In genomic region chr11:90230671-90231070, GRCm38 (mm10) we compare ENCODE assay signal across 13 mouse cellular contexts. TPM values are rescaled to one million over a fixed set of nuclear protein-coding genes. Genes with fewer than 3 reads are reported as not detected.
DNase-seq lines count a peak whose midpoint lies in the region; ATAC-seq and TF ChIP-seq lines count a peak whose summit lies in the region.
"Had no signal": no experiment of that assay in that cellular context is flagged by ENCODE, and none has a peak within 500 bp of the region (broad histone marks: within the 10 kb centered on the region; RNA-seq: fewer than 3 reads in every experiment).

No protein-coding gene starts in this region.

- H3K36me3 ChIP-seq in heart, embryonic 12.5 days = no peaks in the 10 kb centered on the region
- H3K36me3 ChIP-seq in heart, embryonic 14.5 days (ENCODE audit: control insufficient read depth, insufficient read depth, low read length) = no peaks in the 10 kb centered on the region
- H3K36me3 ChIP-seq in lung, postnatal 0 days (ENCODE audit: insufficient read depth, low read length) = no peaks in the 10 kb centered on the region
- H3K36me3 ChIP-seq: liver, embryonic 15.5 days; midbrain, embryonic 13.5 days; neural tube, embryonic 12.5 days had no signal

- H3K27ac ChIP-seq in heart, embryonic 12.5 days (ENCODE audit: poor library complexity, severe bottlenecking) = 0 out of 2 replicates have a peak overlapping the region, but pooled peaks have one; percentile 45
- H3K27ac ChIP-seq in heart, embryonic 14.5 days (replicated peaks in 1 of 2; ENCODE audit: control insufficient read depth in 1 of 2, insufficient read depth in 1 of 2, low read depth in 2 of 2, low read length in 2 of 2) = peak overlapping the region; percentile 4 to 33; a peak in 3 of 4 replicates
- no peak overlapping the region for H3K27ac ChIP-seq in lung, postnatal 0 days (ENCODE audit: low read length)
- H3K27ac ChIP-seq: liver, embryonic 15.5 days; midbrain, embryonic 13.5 days; neural tube, embryonic 12.5 days had no signal

- TF ChIP-seq CTCF in Patski (IDR thresholded peaks at IDR 0.05) = no peak
- no peak for TF ChIP-seq CTCF in lung, postnatal 0 days (IDR thresholded peaks at IDR 0.05)

- no peaks in the 10 kb centered on the region for H3K9me3 ChIP-seq in heart, embryonic 12.5 days (replicated peaks)
- no peaks in the 10 kb centered on the region for H3K9me3 ChIP-seq in heart, embryonic 14.5 days (ENCODE audit: control insufficient read depth, low read length)
- no peaks in the 10 kb centered on the region for H3K9me3 ChIP-seq in lung, postnatal 0 days (ENCODE audit: low read length)
- H3K9me3 ChIP-seq: liver, embryonic 15.5 days; midbrain, embryonic 13.5 days; neural tube, embryonic 12.5 days had no signal

- H3K4me2 ChIP-seq in heart, embryonic 12.5 days = 0 out of 2 replicates have a peak overlapping the region, but pooled peaks have one; percentile 8
- H3K4me2 ChIP-seq in heart, embryonic 14.5 days (ENCODE audit: low read length) = peak overlapping the region; percentile 3; the same call in 1 of the 2 replicates
- H3K4me2 ChIP-seq in lung, postnatal 0 days (replicated peaks; ENCODE audit: low read depth, low read length) = no peak overlapping the region
- H3K4me2 ChIP-seq: liver, embryonic 15.5 days; midbrain, embryonic 13.5 days; neural tube, embryonic 12.5 days had no signal

- H3K27me3 ChIP-seq in heart, embryonic 12.5 days (replicated peaks) = no peaks in the 10 kb centered on the region
- no peaks in the 10 kb centered on the region for H3K27me3 ChIP-seq in Patski
- H3K27me3 ChIP-seq in heart, embryonic 14.5 days (ENCODE audit: control insufficient read depth, insufficient read depth, low read length) = no peaks in the 10 kb centered on the region
- H3K27me3 ChIP-seq in lung, postnatal 0 days (replicated peaks; ENCODE audit: insufficient read depth, low read length) = no peaks in the 10 kb centered on the region
- H3K27me3 ChIP-seq: liver, embryonic 15.5 days; midbrain, embryonic 13.5 days; neural tube, embryonic 12.5 days had no signal

- no peak overlapping the region for H3K9ac ChIP-seq in heart, embryonic 12.5 days
- H3K9ac ChIP-seq in heart, embryonic 14.5 days (ENCODE audit: low read length) = no peak overlapping the region
- H3K9ac ChIP-seq in lung, postnatal 0 days (replicated peaks; ENCODE audit: low read depth) = no peak overlapping the region
- H3K9ac ChIP-seq: liver, embryonic 15.5 days; midbrain, embryonic 13.5 days; neural tube, embryonic 12.5 days had no signal

- WGBS in heart, embryonic 12.5 days = 43% methylated on average over 2 of the region's 2 CpGs
- WGBS in heart, embryonic 14.5 days = 48% methylated on average over 2 of the region's 2 CpGs
- 28% methylated on average over 2 of the region's 2 CpGs for WGBS in lung, postnatal 0 days

- DNase-seq in heart, postnatal 14 days = no peak
- no peak for DNase-seq in Patski (ENCODE audit: low read depth, low spot score)
- peak; percentile 61 for DNase-seq in lung, postnatal 0 days (ENCODE audit: low spot score)
- DNase-seq in left cerebral cortex, postnatal 25 days (ENCODE audit: low spot score in 2 of 2) = no peak
- no peak for DNase-seq in testis, postnatal 10 days (ENCODE audit: low spot score)
- DNase-seq: adrenal gland, adult 8-10 months; cerebellum, postnatal 36 days had no signal

- H3K4me1 ChIP-seq in heart, embryonic 12.5 days (replicated peaks) = peaks cover 29% of the 10 kb centered on the region
- H3K4me1 ChIP-seq in heart, embryonic 14.5 days (ENCODE audit: control insufficient read depth in 2 of 2, insufficient read depth in 2 of 2, low read length in 2 of 2) = peaks cover 15 to 16% of the 10 kb centered on the region in 2 experiments
- H3K4me1 ChIP-seq in lung, postnatal 0 days (ENCODE audit: insufficient read depth, low read depth, low read length) = no peaks in the 10 kb centered on the region; the same call in none of the 2 replicates

- POLR2A ChIA-PET in Patski (lab: Charles Lee) = no interaction called here

- in situ Hi-C loops in Patski (cut with MboI; ENCODE audit: low pct_unique_long_range_greater_than_20kb) = no loop called here

- peak; percentile 48; the same call in 1 of the 2 replicates for ATAC-seq in heart, embryonic 12.5 days (ENCODE audit: insufficient number of reproducible peaks, low FRiP score)
- peak; percentile 37 for ATAC-seq in Patski
- no peak for ATAC-seq in heart, embryonic 14.5 days (ENCODE audit: insufficient number of reproducible peaks, insufficient read depth, low FRiP score, low read depth)
- ATAC-seq in lung, postnatal 0 days = peak; percentile 68
- ATAC-seq: CD4-positive, CD25-positive, alpha-beta regulatory T cell, adult 4 months; midbrain, embryonic 13.5 days had no signal

- H3K4me3 ChIP-seq in heart, embryonic 12.5 days = no peak overlapping the region
- H3K4me3 ChIP-seq in heart, embryonic 14.5 days (ENCODE audit: control insufficient read depth in 1 of 2, insufficient read depth in 1 of 2, low read depth in 1 of 2, low read length in 2 of 2) = no peak overlapping the region
- no peak overlapping the region for H3K4me3 ChIP-seq in lung, postnatal 0 days (ENCODE audit: low read depth, low read length)
- H3K4me3 ChIP-seq: liver, embryonic 15.5 days; midbrain, embryonic 13.5 days; neural tube, embryonic 12.5 days had no signal

- 0 out of 2 replicates have a peak, but pooled peaks have one; percentile 31 for TF ChIP-seq EP300 in lung, postnatal 0 days (IDR thresholded peaks at IDR 0.05)

- intact Hi-C loops in heart, postnatal 14 days (cut with DNase I) = no loop called here
- intact Hi-C loops in left cerebral cortex, postnatal 25 days (cut with DNase I) = no loop called here

- CTCF ChIA-PET in Patski (lab: Charles Lee) = interaction anchor here (1.3 kb wide), 1 partner anchor 43 kb away, joined by 3 read pairs; the partner anchor contains the start of gene Gm45716

RNA-seq across cellular contexts. Expression of gene Mmd, which starts 18.6 kb away (rescaled TPM):
- polyA plus RNA-seq in heart, embryonic 12.5 days (2016; fragmentation: Nextera tagmentation; extraction: Ambion mirVana) = 111 and 118 TPM in 2 replicates
- 10 to 100 TPM; 35.9 to 38.2 TPM for total RNA-seq in heart, postnatal 14 days (2021)
- polyA plus RNA-seq in Patski (2021) = 31.4 TPM
- 68.8 and 71.9 TPM in 2 replicates for polyA plus RNA-seq in heart, embryonic 14.5 days (2014; fragmentation: Nextera tagmentation; extraction: Ambion mirVana)
- 32.5 and 35.8 TPM in 2 replicates for polyA plus RNA-seq in lung, postnatal 0 days (2015; fragmentation: Nextera tagmentation; extraction: Ambion mirVana)
- 100 to 1,000 TPM; 227 to 240 TPM for total RNA-seq in left cerebral cortex, postnatal 25 days (2021)

RNA-seq across cellular contexts. Expression of gene Gm45716, which starts 43.2 kb away (rescaled TPM):
- 48.2 and 49.5 TPM in 2 replicates for polyA plus RNA-seq in heart, embryonic 12.5 days (2016; fragmentation: Nextera tagmentation; extraction: Ambion mirVana)
- total RNA-seq in heart, postnatal 14 days (2021) = 10 to 100 TPM; 15.8 to 16.0 TPM
- 0.59 TPM for polyA plus RNA-seq in Patski (2021)
- 56.4 and 61.0 TPM in 2 replicates for polyA plus RNA-seq in heart, embryonic 14.5 days (2014; fragmentation: Nextera tagmentation; extraction: Ambion mirVana)
- 11.8 and 11.9 TPM in 2 replicates for polyA plus RNA-seq in lung, postnatal 0 days (2015; fragmentation: Nextera tagmentation; extraction: Ambion mirVana)
- 1 to 10 TPM; 4.0 to 4.8 TPM for total RNA-seq in left cerebral cortex, postnatal 25 days (2021)
